In the genomic region with DNA sequence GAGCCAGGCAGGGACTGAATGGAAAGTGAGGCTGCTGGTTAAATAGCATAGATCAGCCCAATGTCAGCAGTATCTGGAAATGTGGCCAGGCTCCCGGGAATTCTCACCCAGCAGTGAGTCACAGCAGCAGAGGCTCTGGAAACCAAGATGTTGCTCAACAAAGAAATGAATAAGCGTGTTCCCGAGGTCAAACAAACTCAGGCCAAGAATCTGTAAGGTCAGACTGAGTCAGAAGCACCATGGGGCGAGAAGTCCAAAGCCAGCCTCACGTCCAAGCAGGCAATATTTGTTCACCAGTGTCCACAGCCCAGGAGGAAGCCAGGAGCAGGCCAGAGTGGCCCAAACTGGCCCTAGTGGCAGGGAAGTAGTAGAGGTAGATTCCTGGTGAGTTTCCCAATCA, we compare ENCODE assay signal across 11 mouse cellular contexts.
DNase-seq lines count a peak whose midpoint lies in the region; ATAC-seq and TF ChIP-seq lines count a peak whose summit lies in the region.
"Had no signal": no experiment of that assay in that cellular context is flagged by ENCODE, and none has a peak within 500 bp of the region (broad histone marks: within the 10 kb centered on the region; RNA-seq: fewer than 3 reads in every experiment).

No protein-coding gene starts in this region.

- ATAC-seq in heart, embryonic 11.5 days (replicated peaks; ENCODE audit: insufficient number of reproducible peaks, low FRiP score, low TSS enrichment): no peak
- peak; percentile 83 for ATAC-seq in liver, postnatal 0 days
- ATAC-seq in CD4-positive, CD25-positive, alpha-beta regulatory T cell, adult 4 months: no peak
- ATAC-seq: forebrain, embryonic 16.5 days had no signal

- H3K4me3 ChIP-seq in heart, embryonic 11.5 days (ENCODE audit: low read depth, low read length): no peak overlapping the region
- no peak overlapping the region for H3K4me3 ChIP-seq in liver, postnatal 0 days (ENCODE audit: low read depth, low read length)

- no peaks in the 10 kb centered on the region for H3K4me1 ChIP-seq in heart, embryonic 11.5 days (ENCODE audit: control insufficient read depth, insufficient read depth, low read length)
- no peaks in the 10 kb centered on the region for H3K4me1 ChIP-seq in liver, postnatal 0 days (ENCODE audit: insufficient read depth)

- no peak for TF ChIP-seq EP300 in liver, postnatal 0 days (IDR thresholded peaks at IDR 0.05; ENCODE audit: low read depth)

- H3K27me3 ChIP-seq in heart, embryonic 11.5 days (ENCODE audit: control insufficient read depth, insufficient read depth, low read length): no peaks in the 10 kb centered on the region
- H3K27me3 ChIP-seq in liver, postnatal 0 days (ENCODE audit: insufficient read depth, low read length): no peaks in the 10 kb centered on the region
- H3K27me3 ChIP-seq: CH12.LX had no signal

- peak; percentile 16; the same call in 1 of the 2 replicates for TF ChIP-seq CTCF in liver, postnatal 0 days (IDR thresholded peaks at IDR 0.05; ENCODE audit: low read depth)

- WGBS in heart, embryonic 11.5 days (ENCODE audit: insufficient replicate concordance): 75% methylated on average over 5 of the region's 5 CpGs
- WGBS in liver, postnatal 0 days (ENCODE audit: insufficient replicate concordance): 43% methylated on average over 5 of the region's 5 CpGs

- peak; percentile 61 to 83 for DNase-seq in heart, adult 18-20 months
- peak; percentile 40 for DNase-seq in 416B (ENCODE audit: low read depth)
- DNase-seq in brain, adult 2 months (ENCODE audit: low read depth, low spot score): peak; percentile 13
- DNase-seq in liver, postnatal 0 days: peak; percentile 20
- DNase-seq in right cerebral cortex, adult 18-20 months: no peak
- no peak for DNase-seq in spleen, adult 18-20 months

- H3K9ac ChIP-seq in heart, embryonic 11.5 days (ENCODE audit: low read depth, low read length): no peak overlapping the region
- H3K9ac ChIP-seq in liver, postnatal 0 days (replicated peaks): no peak overlapping the region

- H3K9me3 ChIP-seq in heart, embryonic 11.5 days (replicated peaks; ENCODE audit: control insufficient read depth, low read length): no peaks in the 10 kb centered on the region
- H3K9me3 ChIP-seq in liver, postnatal 0 days (ENCODE audit: low read length): no peaks in the 10 kb centered on the region

- no peaks in the 10 kb centered on the region for H3K36me3 ChIP-seq in heart, embryonic 11.5 days (ENCODE audit: control insufficient read depth, insufficient read depth, low read length)
- H3K36me3 ChIP-seq in liver, postnatal 0 days (replicated peaks; ENCODE audit: insufficient read depth, low read length): no peaks in the 10 kb centered on the region

- no peak overlapping the region for H3K27ac ChIP-seq in heart, embryonic 11.5 days (ENCODE audit: low read depth, low read length)
- H3K27ac ChIP-seq in liver, postnatal 0 days (ENCODE audit: low read depth): peak overlapping the region; percentile 30; the same call in 1 of the 2 replicates

- H3K4me2 ChIP-seq in heart, embryonic 11.5 days: no peak overlapping the region
- no peak overlapping the region for H3K4me2 ChIP-seq in liver, postnatal 0 days (ENCODE audit: low read depth, low read length)
- H3K4me2 ChIP-seq: midbrain, embryonic 11.5 days had no signal

Comparison
In these comparisons a context has a peak if more than half of its experiments do, and no peak if none do; other contexts are left out.
1. DNase-seq: peak in heart, adult 18-20 months (2 of 2), 416B (single experiment), brain, adult 2 months (single experiment) and liver, postnatal 0 days (single experiment); none in right cerebral cortex, adult 18-20 months (single experiment) and spleen, adult 18-20 months (0 of 2).